Mouse (Mus musculus) thymus, postnatal 4 days (tissue): ENCODE data around the gene Met.

Source experiments
- DNase-seq: peaks from one replicate; pipeline ENCODE4 v3.0.0; 2021

The Met gene

GRCm38 (mm10) chr6:17554263-17554662, 90.7 kb downstream of the Met start:
- no peak for DNase-seq

GRCm38 (mm10) chr6:17554757-17555156, 91.2 kb downstream of the Met start:
- DNase-seq: no peak

- no peak for DNase-seq
Measured at GRCm38 (mm10) chr6:17555719-17556118, 92.1 kb downstream of the Met start.

DNA sequence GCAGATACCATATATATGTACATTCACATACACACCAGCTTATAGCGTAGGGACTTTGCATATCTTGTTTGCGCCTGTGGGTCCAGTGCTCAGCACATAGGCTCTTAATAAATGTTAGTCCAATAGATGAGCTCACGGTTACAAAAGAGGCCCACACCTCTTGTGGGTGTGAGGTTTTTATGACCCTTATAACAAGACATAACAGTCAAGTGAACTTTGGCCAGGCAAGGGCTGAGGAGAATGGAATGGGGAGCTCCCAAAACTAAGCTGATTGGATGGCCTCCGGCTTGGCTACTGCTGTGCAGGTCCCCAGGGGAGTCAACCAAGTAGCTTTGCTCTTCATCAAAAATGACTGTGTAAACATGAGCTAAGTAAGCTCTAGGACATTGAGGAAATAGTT, 96.1 kb downstream of the Met start:
- no peak for DNase-seq

GRCm38 (mm10) chr6:17561347-17561746, 97.7 kb downstream of the Met start:
- DNase-seq: no peak

DNA sequence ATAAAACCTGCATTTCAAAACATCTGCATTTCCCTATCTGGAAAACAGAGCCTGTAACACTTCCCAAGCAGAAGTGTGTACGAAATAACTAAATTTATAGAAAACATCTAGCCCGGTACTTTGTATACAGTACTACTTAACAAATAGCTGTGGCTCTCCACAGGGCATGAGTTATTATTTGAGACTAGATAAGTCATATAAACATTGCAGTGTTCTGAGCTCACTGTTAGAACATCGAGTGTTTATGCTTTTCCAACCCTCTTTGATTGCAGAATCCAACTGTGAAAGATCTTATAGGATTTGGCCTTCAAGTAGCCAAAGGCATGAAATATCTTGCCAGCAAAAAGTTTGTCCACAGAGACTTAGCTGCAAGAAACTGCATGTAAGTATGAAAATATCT, 98.3 kb downstream of the Met start:
- DNase-seq: no peak

GRCm38 (mm10) chr6:17562472-17563088, 99.0 kb downstream of the Met start:
- no peak for DNase-seq

DNA sequence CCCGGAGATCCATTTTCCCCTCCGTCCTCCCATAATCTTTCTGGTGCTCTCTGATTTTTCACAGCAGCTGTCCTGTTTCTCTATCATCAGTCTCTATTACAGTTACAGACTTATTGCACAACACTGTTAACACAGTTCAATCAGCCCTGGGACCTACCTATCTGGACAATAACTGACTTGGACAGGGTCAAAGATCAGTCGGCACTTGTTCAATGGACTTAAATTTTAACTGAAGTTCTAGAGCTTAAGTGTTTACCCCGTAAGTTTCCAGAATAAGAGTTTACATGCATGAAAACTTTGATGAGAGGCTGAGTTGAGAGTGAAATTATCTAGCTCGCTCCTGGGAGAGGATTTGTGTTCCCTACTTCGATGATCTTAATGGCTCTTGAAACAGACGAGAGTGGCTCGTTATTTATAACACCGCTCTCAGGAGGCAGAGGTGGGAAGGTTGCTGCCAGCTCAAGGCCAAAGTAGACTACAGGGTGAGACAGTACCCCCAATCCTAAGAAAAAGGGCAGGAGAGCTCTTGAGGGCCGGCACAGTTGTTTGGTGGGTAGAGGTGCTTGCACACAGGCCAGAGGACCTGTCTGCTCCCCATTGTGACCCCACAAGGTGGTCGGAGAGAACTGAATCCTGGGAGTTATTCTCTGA, 105.2 kb downstream of the Met start:
- DNase-seq: no peak

GRCm38 (mm10) chr6:17573227-17573626, 109.6 kb downstream of the Met start:
- DNase-seq: no peak

DNA sequence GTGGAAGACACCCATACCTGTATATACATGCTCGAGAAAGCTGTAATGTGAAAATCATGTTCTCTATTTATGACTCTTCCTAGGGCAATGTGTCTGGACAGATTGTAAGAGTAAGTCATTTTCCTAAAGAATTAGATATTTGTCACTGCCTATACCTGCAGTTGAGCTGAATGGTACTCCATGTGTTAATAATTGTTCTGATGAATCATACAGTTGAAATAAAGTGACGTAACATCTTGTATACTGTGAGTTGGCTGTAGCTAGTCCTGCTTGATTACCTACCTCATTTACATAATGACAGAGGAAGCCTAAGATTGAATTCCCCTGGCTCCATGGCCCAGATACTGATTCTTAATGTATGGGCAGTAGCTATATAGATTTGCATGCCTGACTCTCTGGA, 110.1 kb downstream of the Met start:
- no peak for DNase-seq

DNA sequence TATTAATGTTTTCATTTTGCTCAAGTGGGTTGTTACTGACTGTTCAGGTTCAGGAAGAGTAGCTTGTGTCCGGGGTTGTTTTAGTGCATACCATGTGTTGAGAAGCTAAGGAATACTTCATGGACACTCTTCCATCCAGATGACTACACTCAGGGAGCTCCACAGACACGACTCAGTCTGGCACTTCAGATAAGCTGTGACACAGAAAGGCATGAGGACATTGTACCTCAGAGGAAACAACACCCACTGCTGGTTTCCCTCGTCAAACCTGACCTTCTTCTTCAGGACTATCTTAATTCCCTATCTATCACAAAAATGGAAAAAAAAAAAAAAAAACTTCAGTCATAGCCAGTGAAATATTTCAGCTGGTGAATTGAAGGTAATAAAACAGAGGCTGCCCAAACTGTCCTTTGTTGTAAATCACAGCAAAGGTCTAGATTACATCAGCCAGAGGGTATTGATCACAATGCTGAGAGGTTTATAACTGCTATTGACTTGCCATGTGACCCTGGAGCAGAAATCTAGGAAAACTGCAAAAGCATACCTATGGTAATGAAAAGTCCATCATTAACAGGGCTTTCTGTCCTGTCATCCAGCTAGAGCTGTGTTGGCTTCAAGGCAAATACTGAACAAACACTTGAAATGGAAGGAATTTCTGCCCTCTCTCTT, 114.6 kb downstream of the Met start:
- no peak for DNase-seq

GRCm38 (mm10) chr6:17580349-17580748, 116.7 kb downstream of the Met start:
- DNase-seq: no peak

DNA sequence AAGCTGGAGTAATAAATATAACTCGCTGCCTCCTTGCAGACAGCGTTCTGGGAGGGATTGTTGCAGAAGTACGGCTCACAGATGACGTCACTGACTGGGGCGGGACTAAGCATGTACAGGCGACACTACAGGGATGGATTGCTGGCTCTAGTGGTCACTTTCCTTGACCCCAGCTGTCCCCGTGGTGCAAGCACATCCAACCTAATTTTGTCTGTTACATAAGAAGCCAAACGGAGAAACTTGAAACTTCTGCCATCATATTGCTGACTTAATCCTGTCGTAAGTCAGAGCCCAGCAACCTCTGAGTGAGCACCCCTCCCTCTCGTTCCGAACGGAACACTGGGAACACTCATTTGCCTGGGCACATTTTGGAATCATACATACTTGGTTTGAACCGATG, 120.4 kb downstream of the Met start:
- DNase-seq: peak; percentile 50

DNA sequence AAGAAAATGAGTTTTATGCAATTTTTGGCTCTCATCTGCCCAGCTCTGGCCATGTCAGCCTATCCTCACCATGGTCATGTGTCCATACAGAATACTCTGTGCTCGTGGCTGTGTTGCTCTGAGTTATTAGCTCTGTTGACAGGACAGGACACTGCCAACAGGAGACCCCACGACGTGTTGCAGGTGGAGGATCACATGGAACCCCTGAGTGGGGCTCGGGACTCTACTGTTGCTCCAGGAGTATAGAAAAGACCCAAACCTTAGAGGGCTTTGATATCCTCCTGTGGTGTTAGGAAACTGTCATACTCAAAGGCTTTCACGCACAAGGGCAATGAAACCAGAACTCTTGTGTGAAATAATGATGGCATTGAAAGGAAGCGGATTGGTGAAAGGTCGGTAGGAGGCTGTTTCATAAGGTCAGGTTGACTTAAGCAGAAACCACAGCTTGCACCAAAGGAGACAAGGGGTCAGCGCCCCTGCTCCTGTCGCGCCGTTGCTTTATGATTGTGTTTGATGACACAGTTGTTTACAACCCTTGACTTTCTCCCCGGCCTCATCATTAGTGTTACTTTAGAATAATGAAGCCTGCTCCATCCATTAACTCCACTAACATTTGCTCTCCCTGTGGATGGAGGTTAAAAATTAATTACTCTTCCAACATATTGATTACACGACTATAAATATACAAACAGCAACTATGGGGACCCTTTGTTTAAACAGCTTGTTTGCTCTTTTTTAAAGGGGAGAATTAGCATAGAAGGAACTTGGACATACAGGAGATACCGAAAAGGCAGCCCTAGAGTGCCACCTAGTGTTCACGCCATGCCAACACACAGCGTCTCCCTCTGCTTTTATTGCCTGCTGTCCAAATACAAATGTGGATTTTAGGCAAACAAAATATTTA, 125.7 kb downstream of the Met start:
- peak; percentile 80 for DNase-seq

- DNase-seq: no peak
Measured at GRCm38 (mm10) chr6:17589953-17590627, 126.5 kb downstream of the Met start.

DNA sequence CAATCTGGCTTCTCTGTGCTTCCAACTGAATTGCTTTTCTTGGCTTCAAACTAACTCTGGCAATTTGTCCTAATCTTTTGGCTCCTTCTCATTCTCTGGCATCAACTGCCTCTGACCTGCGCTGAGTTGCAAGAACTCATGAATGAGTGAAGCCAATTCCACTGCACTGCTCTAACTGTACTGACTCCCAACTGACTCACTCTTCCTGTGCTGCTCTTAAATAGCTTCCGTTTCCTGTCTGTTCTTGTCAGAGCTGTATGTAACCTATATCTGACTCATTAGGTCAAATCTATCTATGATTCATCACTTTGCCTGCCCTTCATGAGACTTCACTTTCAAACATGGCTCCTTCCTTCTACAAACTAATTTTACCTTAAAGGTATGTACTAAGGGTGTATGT, 130.4 kb downstream of the Met start:
- DNase-seq: no peak

GRCm38 (mm10) chr6:17595712-17596462, 132.3 kb downstream of the Met start:
- DNase-seq: no peak

- no peak for DNase-seq
Measured at GRCm38 (mm10) chr6:17599373-17599772, 135.8 kb downstream of the Met start.

- no peak for DNase-seq
Measured at GRCm38 (mm10) chr6:17601526-17601925, 137.9 kb downstream of the Met start.

- DNase-seq: no peak
Measured at GRCm38 (mm10) chr6:17606915-17607314, 143.3 kb downstream of the Met start.

DNA sequence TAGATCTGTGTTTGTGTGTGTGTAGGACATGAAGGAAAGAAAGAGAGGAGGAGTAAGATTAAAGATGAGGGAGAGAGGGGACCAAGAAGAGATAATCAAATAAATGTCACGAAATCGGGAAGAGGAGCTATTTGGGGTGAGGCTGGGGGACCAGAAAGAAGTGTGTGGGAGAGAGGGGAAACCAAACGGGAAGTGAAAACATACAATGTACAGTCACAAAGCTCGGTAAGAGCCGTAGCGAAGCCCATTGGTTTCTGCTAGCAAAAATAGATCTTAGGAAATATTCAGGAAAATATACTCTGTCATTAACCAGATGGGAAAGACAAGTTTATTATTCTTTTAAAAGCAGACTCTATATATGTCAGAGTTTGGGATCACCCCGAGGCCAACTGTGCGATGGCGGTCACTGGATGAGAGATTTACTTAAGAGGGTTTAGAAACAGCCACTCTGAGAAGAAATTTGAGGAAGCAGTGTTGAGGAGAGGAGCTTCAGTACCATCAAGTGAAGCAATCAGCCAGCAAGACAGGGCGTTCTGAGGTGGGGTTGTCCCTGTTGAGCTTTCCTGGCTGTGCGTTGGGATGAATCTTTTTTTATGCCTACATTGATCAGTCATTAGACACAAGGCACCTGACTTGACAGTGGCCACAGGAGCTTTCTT, 147.9 kb downstream of the Met start:
- no peak for DNase-seq
